Mouse (Mus musculus) erythroblast, embryonic 14.5 days (primary cell): Measurements from ENCODE around the gene Mtf1.

ENCODE experiments used
- GATA1 ChIP-seq: IDR thresholded peaks from 2 replicates; pipeline ENCODE4 v1.6.1; 2012; ENCODE audit warnings: low read length, inconsistent platforms, mixed read lengths
- TAL1 ChIP-seq: IDR thresholded peaks from 3 replicates; pipeline ENCODE4 v1.6.1; 2012; ENCODE audit warnings: low read length, inconsistent platforms, mixed read lengths

DNA sequence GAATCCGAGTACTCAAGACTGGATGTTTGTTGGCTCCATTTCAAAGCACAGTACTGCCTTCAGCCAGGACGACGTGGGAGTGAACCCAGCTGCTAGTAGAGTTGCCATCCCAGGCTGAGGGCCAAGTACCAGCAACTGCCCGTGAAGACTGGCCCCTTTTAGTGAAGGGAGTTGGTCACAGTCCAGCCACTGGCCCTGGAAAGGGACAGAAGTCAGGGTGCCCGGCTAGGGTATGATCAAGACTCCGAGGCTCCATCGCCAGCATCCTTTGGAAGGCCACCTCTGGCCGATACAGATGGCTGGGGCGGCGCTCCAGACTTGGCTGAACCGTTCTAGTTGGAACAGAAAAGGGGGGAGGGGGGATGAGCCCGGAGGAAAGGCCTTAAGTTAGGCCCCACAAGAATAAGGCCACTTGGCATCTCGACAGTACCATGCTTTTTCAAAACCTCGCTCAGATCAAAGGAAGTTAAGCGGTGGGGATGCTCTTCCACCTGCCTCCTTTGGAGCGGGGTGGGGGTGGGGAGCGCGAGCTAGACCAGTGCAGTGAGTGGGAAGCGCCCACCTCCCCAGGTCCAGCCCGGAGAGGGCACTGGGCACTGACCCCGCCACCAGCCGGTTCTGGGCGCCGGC, 47.8 kb downstream of the Mtf1 start:
- TF ChIP-seq GATA1 (no peak), TAL1 (no peak)
